Mouse (Mus musculus) lung, embryonic 16.5 days (tissue): ENCODE results near the gene Asb8. TPM values are rescaled to one million over a fixed set of nuclear protein-coding genes. Genes with fewer than 3 reads are reported as not detected.

ENCODE experiments used
- ATAC-seq: fragments of 200-750 bp; cut with Nextera tagmentation; 2 replicates; pipeline ENCODE4 v1.8.0; 2017; ENCODE audit warnings: low read depth, mild to moderate bottlenecking, moderate library complexity
- H3K27ac ChIP-seq: fragments of 300-500 bp; sonication (generic); 2 replicates; pipeline ENCODE4 v1.5.1; 2014; ENCODE audit warnings: mild to moderate bottlenecking, control low read depth, low read length
- H3K27me3 ChIP-seq: fragments of 300-500 bp; sonication (generic); 2 replicates; pipeline ENCODE4 v1.6.1; 2014; ENCODE audit warnings: low read depth, low read length, mixed read lengths; ENCODE audit not compliant: control insufficient read depth, insufficient read depth
- H3K36me3 ChIP-seq: fragments of 300-500 bp; sonication (generic); 2 replicates; pipeline ENCODE4 v1.6.1; 2014; ENCODE audit warnings: low read length; ENCODE audit not compliant: control insufficient read depth, insufficient read depth
- H3K4me1 ChIP-seq: fragments of 300-500 bp; sonication (generic); replicated peaks from 2 replicates; pipeline ENCODE4 v1.6.1; 2014; ENCODE audit warnings: low read length, mixed read lengths; ENCODE audit not compliant: control insufficient read depth, insufficient read depth
- H3K4me2 ChIP-seq: fragments of 300-500 bp; sonication (generic); 2 replicates; pipeline ENCODE4 v1.6.1; 2014; ENCODE audit warnings: low read depth, low read length, control low read depth
- H3K4me3 ChIP-seq: fragments of 300-500 bp; sonication (generic); 2 replicates; pipeline ENCODE4 v1.5.1; 2014; ENCODE audit warnings: mild to moderate bottlenecking, low read length, control low read depth
- H3K9ac ChIP-seq: fragments of 300-500 bp; sonication (generic); 2 replicates; pipeline ENCODE4 v1.6.1; 2014; ENCODE audit warnings: low read length, control low read depth
- H3K9me3 ChIP-seq: fragments of 300-500 bp; sonication (generic); 2 replicates; pipeline ENCODE4 v1.6.1; 2016; ENCODE audit warnings: low read length; ENCODE audit not compliant: control insufficient read depth
- WGBS: fragments of 180-500 bp; shearing (Covaris S2); extraction: QIAGEN DNeasy Blood & Tissue Kit; methylation state at CpG from one replicate; pipeline ENCODE4 v1.1.7; 2014; 5-methylcytosine and 5-hydroxymethylcytosine counted together
- polyA plus RNA-seq: library from polyadenylated mRNA; unstranded; fragments of >200 nt; fragmentation: Nextera tagmentation; extraction: Ambion mirVana; gene quantifications from 2 replicates; pipeline ENCODE4 v1.2.1, GENCODE M21; 2015

Gene Asb8
- polyA plus RNA-seq, 1 experiment from 2014 or later, result 47.9 TPM

DNA sequence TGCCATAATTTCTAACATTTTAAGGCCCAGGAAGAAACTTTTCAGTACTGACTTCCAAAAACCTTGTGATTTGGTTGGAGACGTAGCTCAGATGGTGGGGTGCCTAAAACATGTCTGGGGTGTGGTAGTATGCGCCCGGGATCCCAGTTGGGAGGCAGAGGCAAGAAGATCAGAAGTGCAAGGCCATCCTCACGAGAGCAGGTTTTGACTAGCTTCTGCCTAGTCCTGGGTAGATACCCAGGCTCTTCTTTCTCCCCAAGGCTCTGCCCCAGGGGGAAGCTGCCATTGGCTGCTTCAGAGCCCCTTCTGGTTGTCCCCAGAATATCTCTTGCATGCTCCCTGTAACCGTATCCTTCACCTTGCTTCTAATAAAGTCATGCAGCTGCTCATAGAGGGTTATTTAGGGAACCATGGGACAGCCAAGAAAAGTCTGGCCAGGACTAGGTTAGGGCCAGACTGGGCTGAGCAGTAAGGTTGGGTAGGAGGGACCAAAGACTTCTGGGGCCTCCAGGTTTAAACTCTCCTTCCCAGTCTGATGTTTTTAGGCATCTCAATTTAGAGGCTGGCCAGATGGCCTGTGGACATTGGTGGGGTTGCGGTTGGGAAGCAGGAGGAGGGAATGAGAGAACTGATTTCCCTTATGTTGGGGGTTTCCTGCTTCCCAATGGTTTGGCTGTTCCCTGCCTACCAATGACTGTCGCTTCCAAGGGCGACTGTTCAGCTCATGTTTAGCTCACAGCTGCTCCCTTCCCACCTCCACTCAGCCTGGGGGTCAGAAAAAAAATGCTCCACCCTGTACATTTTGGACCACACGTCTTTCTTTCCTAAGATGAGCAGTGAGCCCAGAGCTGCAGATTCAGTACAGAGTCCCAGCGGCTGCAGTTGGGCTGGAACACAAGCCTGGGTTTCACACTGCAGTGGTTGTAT is 50.3 kb downstream of the Asb8 start:
- Histone ChIP-seq H3K36me3 (no peaks in the 10 kb centered on the region; the same call in 1 of the 2 replicates), H3K4me2 (no peak overlapping the region), H3K9ac (no peak overlapping the region), H3K27me3 (no peaks in the 10 kb centered on the region), H3K27ac (no peak overlapping the region), H3K9me3 (no peaks in the 10 kb centered on the region), H3K4me1 (no peaks in the 10 kb centered on the region), H3K4me3 (no peak overlapping the region)
- no peak for ATAC-seq
- 81% methylated on average over 10 of the region's 10 CpGs for WGBS

- Histone ChIP-seq H3K27me3 (no peaks in the 10 kb centered on the region), H3K4me3 (no peak overlapping the region), H3K9ac (no peak overlapping the region), H3K9me3 (no peaks in the 10 kb centered on the region), H3K4me1 (no peaks in the 10 kb centered on the region), H3K4me2 (no peak overlapping the region), H3K27ac (no peak overlapping the region), H3K36me3 (no peaks in the 10 kb centered on the region)
- no peak for ATAC-seq
- WGBS, result 81% methylated on average over 10 of the region's 10 CpGs
Observed at GRCm38 (mm10) chr15:98114098-98114851, 51.1 kb downstream of the Asb8 start.

DNA sequence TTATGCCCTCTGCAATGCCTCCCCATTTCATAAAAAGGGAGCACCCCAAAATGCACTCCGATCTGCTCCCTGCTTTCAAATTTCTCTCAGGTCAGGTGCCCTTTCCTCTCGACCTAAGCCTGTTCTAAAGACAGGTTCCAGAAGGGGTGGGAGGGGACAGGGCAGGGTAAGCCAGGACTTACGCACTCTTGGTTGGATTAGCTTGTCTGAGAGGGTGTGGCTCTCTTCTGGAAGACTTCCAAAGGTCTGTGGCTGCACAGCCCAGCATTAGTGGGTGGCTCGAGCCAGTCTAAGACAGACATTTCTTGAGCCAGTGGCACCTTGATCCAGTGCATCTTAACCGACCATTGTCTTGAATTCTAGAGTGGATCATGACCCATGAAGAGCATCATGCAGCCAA is 53.6 kb downstream of the Asb8 start:
- no peak for ATAC-seq
- H3K27me3 ChIP-seq, result no peaks in the 10 kb centered on the region
- H3K9me3 ChIP-seq, result no peaks in the 10 kb centered on the region
- no peak overlapping the region for H3K4me2 ChIP-seq
- WGBS, result 59% methylated on average over 5 of the region's 5 CpGs
- H3K4me3 ChIP-seq, result no peak overlapping the region
- no peak overlapping the region for H3K27ac ChIP-seq
- H3K4me1 ChIP-seq, result peaks cover 5% of the 10 kb centered on the region; the same call in 1 of the 2 replicates
- no peak overlapping the region for H3K9ac ChIP-seq
- H3K36me3 ChIP-seq, result no peaks in the 10 kb centered on the region

GRCm38 (mm10) chr15:98108297-98109152 is 56.9 kb downstream of the Asb8 start:
- Histone ChIP-seq H3K4me2 (peak overlapping the region; percentile 77), H3K4me1 (peaks cover 5% of the 10 kb centered on the region; the same call in 1 of the 2 replicates), H3K9me3 (no peaks in the 10 kb centered on the region), H3K9ac (peak overlapping the region; percentile 79), H3K27me3 (no peaks in the 10 kb centered on the region), H3K4me3 (peak overlapping the region; percentile 62), H3K36me3 (no peaks in the 10 kb centered on the region), H3K27ac (0 out of 2 replicates have a peak overlapping the region, but pooled peaks have one; percentile 17)
- WGBS, result 1% methylated on average over 37 of the region's 37 CpGs
- peak; percentile 98 for ATAC-seq

DNA sequence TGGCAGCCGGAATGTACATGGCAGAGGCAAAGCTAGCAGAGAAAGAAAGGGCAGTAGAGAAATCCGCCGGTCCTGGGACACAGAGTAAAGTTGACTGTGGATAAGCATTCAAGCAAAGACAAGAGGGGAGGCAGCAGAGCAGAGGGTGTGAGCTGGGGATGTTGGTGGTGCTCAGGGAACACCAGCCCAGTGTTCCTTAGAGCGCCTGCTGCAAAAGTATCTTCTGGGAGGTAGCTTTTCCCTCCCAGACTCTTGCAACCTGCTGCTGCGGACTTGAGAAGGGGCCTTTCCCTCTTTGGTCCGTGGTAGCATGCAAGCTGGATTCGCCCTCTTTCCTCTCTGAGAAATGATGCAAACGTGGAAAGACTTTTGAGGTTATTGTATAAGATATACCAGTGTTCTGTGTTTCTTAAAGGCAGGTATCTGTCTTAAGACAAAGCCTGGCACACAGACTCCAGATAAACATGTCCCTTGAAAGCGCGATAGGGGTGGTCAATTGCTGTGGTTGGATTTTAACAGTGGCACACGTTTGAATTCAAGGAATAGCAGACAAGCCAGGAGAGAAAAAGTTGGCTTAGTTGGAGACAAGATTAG is 57.6 kb downstream of the Asb8 start:
- Histone ChIP-seq H3K4me2 (peak overlapping the region; percentile 77), H3K36me3 (no peaks in the 10 kb centered on the region), H3K4me3 (peak overlapping the region; percentile 62), H3K9ac (peak overlapping the region; percentile 79), H3K27me3 (no peaks in the 10 kb centered on the region), H3K4me1 (peaks cover 5% of the 10 kb centered on the region; the same call in 1 of the 2 replicates), H3K9me3 (no peaks in the 10 kb centered on the region), H3K27ac (no peak overlapping the region)
- WGBS, result 32% methylated on average over 11 of the region's 11 CpGs
- no peak for ATAC-seq

GRCm38 (mm10) chr15:98107230-98107629 is 58.2 kb downstream of the Asb8 start:
- no peak overlapping the region for H3K4me2 ChIP-seq
- no peak for ATAC-seq
- H3K9ac ChIP-seq, result no peak overlapping the region
- no peaks in the 10 kb centered on the region for H3K36me3 ChIP-seq
- H3K4me3 ChIP-seq, result no peak overlapping the region
- no peak overlapping the region for H3K27ac ChIP-seq
- WGBS, result 83% methylated on average over 6 of the region's 6 CpGs
- H3K27me3 ChIP-seq, result no peaks in the 10 kb centered on the region
- no peaks in the 10 kb centered on the region for H3K9me3 ChIP-seq
- H3K4me1 ChIP-seq, result peaks cover 5% of the 10 kb centered on the region; the same call in 1 of the 2 replicates

DNA sequence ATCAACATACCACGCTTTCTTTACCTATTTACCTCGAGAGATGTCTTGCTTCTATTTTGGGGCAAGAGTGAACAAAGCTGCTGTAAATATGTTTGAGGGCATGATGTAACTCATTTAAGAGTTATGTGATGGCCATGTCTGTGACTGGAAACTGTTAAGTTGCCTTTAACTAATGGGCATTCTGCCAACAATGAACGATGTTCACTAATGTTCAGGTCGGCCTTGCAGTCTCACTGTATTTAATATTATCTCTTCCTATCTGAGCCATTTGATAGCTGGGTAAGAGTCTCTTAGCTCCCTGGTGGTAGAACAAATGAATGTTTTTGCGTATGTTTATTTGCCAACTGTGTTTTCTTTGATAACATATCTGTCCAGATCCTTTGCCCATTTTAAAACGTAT is 58.9 kb downstream of the Asb8 start:
- WGBS, result 60% methylated on average over 6 of the region's 6 CpGs
- Histone ChIP-seq H3K4me1 (peaks cover 5% of the 10 kb centered on the region; the same call in 1 of the 2 replicates), H3K4me2 (no peak overlapping the region), H3K27ac (no peak overlapping the region), H3K4me3 (no peak overlapping the region), H3K36me3 (no peaks in the 10 kb centered on the region), H3K9me3 (no peaks in the 10 kb centered on the region), H3K27me3 (no peaks in the 10 kb centered on the region), H3K9ac (no peak overlapping the region)
- no peak for ATAC-seq

- H3K4me1 ChIP-seq, result no peaks in the 10 kb centered on the region
- no peak for ATAC-seq
- H3K27ac ChIP-seq, result no peak overlapping the region
- no peaks in the 10 kb centered on the region for H3K36me3 ChIP-seq
- H3K9me3 ChIP-seq, result no peaks in the 10 kb centered on the region
- H3K27me3 ChIP-seq, result no peaks in the 10 kb centered on the region
- H3K4me2 ChIP-seq, result no peak overlapping the region
- no peak overlapping the region for H3K9ac ChIP-seq
- H3K4me3 ChIP-seq, result no peak overlapping the region
- 88% methylated on average over 6 of the region's 6 CpGs for WGBS
Observed at GRCm38 (mm10) chr15:98102401-98102800, 63.0 kb downstream of the Asb8 start.
